Mouse (Mus musculus) adrenal gland (tissue): ENCODE results near the gene Topaz1.

Source experiments
- intact Hi-C: fragments of 180-260 bp; cut with DNase I; formaldehyde crosslinking; loops from one replicate; pipeline ENCODE4 v1.15.1; 2025
- long read RNA-seq, 2 experiments: library from polyadenylated mRNA; unstranded; transcript quantifications; one replicate each; pipeline ENCODE4 v2.0.0; 2020; ENCODE audit warnings: borderline replicate concordance in 1 of 2; ENCODE audit not compliant: insufficient replicate concordance in 1 of 2

The Topaz1 gene
- long read RNA-seq, experiment 1, result 0 reads
- long read RNA-seq, experiment 2, result 0 reads

DNA sequence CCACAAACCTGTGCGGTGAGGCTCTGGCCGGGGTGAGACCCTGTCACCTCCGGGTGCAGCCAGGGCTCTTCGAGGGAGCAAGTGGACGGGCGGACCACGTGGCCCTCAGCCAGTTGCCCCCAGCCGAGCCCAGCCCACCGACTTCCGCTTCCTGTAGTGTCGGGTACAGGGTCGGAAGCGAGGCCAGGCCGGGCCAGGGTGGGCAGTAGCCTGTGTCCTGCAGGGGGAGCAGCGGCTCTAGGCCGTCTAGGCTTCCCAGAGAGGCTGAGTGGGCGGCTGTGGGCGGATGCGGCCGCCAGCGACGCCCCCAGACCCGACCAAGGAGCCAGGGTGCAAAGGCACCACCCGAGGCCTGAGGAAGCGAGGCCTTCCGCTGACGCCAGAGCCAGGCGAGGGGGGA, at the start of gene Topaz1:
Gene Topaz1 (plus strand): TSS at position 287 of the 400 bp plus-strand sequence.
- intact Hi-C loops, result no loop called here

DNA sequence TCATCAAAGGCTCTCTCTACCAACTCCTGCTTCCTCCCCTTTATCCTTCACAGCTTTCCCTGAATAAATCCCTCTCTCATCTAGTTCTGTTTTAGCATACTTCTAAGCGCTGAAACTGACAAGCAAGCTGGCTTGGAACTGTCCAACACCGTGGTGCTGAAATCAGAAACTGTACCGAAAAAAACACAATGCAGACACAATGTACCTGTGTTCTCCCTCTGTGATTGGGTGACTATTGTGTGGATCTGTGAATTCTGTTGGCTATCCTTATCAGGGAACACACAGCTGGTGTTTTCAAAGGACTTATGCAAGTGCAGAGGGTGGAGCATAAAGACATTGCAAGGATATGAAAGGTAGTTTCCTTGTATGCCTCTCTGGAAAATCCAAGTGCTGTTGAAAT, 45.3 kb upstream of the Topaz1 start:
- intact Hi-C loops, result no loop called here

GRCm38 (mm10) chr9:122713836-122714235, 33.3 kb upstream of the Topaz1 start:
- intact Hi-C loops, result no loop called here

DNA sequence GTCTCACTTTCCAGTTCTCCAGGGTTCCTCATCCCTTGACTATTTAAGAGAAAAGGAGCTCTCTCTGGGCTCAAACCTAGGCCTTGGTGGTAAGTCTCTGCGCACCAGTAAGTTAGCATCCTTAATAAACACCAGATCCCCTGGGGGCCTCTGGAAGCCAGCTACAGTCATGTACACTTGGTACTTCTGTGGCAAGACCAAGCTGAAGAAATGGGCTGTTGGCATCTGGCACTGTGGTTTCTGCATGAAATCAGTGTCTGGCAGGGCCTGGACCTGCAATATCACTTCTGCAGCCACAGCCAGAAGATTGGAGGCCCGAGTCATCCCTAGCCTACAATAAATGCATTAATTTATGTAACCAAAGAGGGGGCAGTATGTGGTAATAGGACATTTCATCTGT, 32.1 kb upstream of the Topaz1 start:
- intact Hi-C loops, result no loop called here

DNA sequence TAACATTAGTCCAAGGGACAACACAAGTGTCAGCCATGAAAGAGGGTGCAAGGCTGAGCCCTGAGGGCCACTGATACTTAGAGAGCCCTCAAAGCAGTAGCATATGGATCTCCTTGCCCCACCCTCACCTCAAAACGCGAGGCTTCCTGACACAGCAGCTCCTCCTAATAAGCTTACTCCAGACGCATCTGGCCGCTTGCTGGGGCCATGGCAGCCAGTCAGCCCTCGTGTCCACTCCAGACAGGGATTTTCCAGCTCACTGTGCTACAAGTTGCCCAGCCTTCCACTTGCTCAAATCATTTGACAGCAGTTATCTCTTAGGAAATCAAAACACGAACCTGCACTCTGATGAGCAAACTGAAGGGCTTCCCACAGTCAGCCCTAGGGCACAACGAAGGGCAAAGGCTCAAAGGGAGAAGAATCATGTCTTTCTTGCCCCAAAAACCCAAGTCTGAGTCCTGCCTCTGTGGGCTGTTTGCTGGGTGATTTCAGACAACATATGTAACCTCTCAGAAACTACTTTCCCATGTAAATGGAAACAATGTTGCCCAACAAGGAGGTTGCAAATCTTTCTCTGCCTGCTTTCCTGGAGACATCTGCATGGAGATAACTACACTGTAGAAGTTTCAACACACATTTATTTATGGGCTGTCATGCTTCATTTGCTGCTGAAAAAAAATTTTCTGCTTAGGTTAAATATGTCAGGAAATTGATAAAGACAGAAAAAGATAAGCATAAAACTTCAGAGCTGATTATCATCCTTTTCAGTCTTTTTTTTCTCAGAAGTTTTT, 30.8 kb upstream of the Topaz1 start:
- intact Hi-C loops, result no loop called here

- intact Hi-C loops, result loop anchor here (5.0 kb wide), 1 partner anchor 35 kb away; no protein-coding TSS in a partner anchor
Observed at GRCm38 (mm10) chr9:122722296-122722695, 24.9 kb upstream of the Topaz1 start.

- intact Hi-C loops, result no loop called here
Observed at GRCm38 (mm10) chr9:122725046-122725765, 21.9 kb upstream of the Topaz1 start.

- intact Hi-C loops, result loop anchor here (2.0 kb wide), 2 partner anchors 113 to 255 kb away; no protein-coding TSS in a partner anchor
Observed at GRCm38 (mm10) chr9:122729500-122729899, 17.6 kb upstream of the Topaz1 start.

- intact Hi-C loops, result loop anchor here (5.0 to 10.0 kb wide), 2 partner anchors 153 to 310 kb away; partner anchors contain the start of gene Zkscan7
Observed at GRCm38 (mm10) chr9:122732126-122732810, 14.9 kb upstream of the Topaz1 start.

GRCm38 (mm10) chr9:122733222-122733621, 13.9 kb upstream of the Topaz1 start:
- intact Hi-C loops, result loop anchor here (5.0 to 10.0 kb wide), 2 partner anchors 152 to 311 kb away; partner anchors contain the start of gene Zkscan7

DNA sequence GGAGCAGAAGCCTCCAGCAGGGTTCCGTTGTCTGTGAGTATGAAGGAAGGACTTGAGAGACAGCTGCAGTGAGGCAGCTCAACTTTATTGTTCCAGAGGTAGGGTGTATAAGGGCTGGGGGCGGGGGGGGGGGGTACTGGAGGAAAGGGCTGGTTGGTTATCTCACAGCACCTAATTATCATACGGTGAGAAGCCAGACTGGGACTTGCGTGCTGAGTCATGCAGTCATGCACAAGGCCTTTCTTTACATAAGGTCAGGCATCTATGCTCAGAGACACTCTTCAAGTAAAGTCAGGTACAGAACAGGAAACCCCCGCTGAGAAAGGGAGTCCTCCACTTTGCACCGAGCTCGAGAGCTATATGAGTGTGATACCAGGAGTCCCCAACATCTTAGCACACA, 12.2 kb upstream of the Topaz1 start:
- intact Hi-C loops, result loop anchor here (5.0 to 10.0 kb wide), 4 partner anchors 150 to 517 kb away; partner anchors contain the start of gene Zkscan7

DNA sequence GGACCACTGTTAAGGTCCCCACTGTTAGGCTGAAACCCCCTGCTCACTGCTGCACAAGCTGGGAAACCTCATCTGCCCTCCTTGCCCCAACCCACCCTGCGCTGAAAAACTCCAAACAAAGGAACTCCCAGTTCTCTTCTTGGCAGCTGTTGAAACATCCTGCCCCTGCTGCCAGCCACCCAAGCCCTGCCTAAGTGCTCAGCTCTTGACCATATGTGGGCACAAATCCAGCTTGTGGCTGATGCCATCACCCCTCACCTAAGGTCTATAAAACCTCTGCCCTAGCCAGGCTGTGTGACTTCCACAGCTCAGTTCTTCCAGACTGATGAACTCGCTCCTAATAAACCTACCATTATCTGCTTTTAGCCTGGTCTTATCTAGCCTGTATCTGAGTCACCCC, 11.1 kb upstream of the Topaz1 start:
- intact Hi-C loops, result loop anchor here (5.0 to 10.0 kb wide), 3 partner anchors 149 to 516 kb away; partner anchors contain the start of gene Zkscan7

DNA sequence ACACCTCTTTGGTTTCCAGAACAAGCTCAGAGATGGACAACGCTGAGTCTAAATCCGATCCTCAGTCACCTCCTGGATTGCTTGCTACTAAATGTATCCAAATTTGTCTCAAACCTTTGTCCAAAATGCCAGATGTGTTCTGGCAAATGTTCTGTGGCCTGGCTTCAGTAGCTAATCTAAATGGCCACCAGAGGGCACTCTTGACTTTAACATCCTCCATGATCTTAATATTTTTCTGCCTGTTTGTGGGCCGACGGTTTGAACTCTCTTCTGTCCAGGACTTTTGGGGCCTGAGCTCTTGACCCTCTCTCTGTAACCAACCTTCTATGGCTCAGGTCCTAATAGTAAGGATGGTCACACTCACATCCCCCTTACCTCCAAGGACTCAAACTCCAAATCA, 10.4 kb upstream of the Topaz1 start:
- intact Hi-C loops, result loop anchor here (5.0 to 10.0 kb wide), 3 partner anchors 148 to 516 kb away; partner anchors contain the start of gene Zkscan7

DNA sequence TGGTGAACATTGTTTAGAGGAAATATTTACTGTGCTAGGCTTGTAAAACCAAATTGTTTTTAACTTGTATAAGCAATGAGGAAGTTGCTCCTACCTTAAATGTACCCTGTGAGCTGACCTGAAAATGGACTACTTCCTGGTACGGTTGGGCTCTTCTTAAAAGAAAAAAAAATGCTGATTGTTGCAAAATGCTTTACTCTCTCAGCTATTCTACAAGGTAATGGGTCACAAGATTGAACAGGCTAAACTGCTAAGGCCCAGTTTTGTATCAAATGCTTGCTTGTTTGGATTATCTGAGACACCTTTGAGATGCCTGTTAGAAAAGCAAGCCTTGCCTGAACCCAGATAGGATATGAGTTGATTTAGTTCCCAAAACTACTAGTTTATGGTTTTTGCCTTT, 1.3 kb upstream of the Topaz1 start:
- intact Hi-C loops, result no loop called here

DNA sequence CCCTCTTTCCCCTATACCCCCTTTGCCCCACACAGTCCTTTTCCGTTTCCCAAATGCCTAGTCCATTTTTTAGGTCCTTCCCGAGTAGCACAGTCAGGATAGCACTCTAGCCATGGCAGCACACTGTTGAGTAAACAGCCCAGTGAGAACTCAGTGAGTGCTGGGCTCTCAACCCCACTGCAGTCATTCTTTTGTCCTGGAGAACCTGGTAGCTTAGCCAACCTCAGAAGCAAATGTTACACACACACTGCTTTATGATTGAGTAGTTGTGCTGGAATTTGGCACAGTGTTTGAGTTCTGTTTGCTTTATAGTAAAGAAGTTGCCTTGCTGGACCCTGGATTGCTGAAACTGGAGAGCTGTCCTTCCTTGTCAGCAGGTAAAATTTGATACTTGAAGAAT, 10.5 kb downstream of the Topaz1 start:
- intact Hi-C loops, result no loop called here

- intact Hi-C loops, result no loop called here
Observed at GRCm38 (mm10) chr9:122760111-122760510, 13.0 kb downstream of the Topaz1 start.

- intact Hi-C loops, result no loop called here
Observed at GRCm38 (mm10) chr9:122785231-122785630, 38.1 kb downstream of the Topaz1 start.

DNA sequence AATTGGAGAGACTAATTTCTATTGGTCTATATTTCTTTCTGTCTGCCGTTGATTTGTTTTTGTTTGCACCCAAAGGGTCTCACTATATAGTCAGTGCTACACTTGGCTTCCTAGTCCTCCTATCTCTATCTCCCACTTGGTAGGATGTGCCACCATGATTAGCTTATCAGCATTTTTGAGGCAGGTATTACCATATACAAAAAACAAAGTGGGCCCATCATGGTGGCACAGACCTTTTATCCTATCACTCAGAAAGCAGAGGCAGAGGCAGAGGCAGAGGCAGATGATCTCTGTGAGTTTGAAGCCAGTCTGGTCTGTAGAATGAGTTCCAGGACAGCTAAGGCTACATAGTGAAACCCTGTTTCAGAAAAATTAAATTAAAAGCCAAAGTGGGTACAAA, 39.4 kb downstream of the Topaz1 start:
- intact Hi-C loops, result no loop called here

GRCm38 (mm10) chr9:122805053-122805844, 58.1 kb downstream of the Topaz1 start, which contains the start of gene Tcaim:
Gene Tcaim (plus strand): TSS chr9:122805539.
- intact Hi-C loops, result loop anchor here (5.0 kb wide), 2 partner anchors 82 to 147 kb away; partner anchors contain the start of genes 1110059G10Rik, Kif15 and Zkscan7

GRCm38 (mm10) chr9:122805845-122806341, 58.7 kb downstream of the Topaz1 start:
- intact Hi-C loops, result loop anchor here (5.0 kb wide), 2 partner anchors 81 to 146 kb away; partner anchors contain the start of genes 1110059G10Rik, Kif15 and Zkscan7
